Mouse (Mus musculus) heart, postnatal 14 days (tissue): ENCODE data around the gene Ube2s. TPM values are rescaled to one million over a fixed set of nuclear protein-coding genes. Genes with fewer than 3 reads are reported as not detected.
"Not testable (repeated sequence)": the region's sequence is repeated elsewhere in the genome, so short reads cannot be mapped to it uniquely, and the experiment has no call there.

Experiments
- DNase-seq, 2 experiments: peaks; one replicate each; pipeline ENCODE4 v3.0.0; 2021 to 2022
- intact Hi-C: fragments of 180-260 bp; cut with DNase I; formaldehyde crosslinking; loops from one replicate; pipeline ENCODE4 v1.15.1; 2025
- long read RNA-seq, 2 experiments: library from polyadenylated mRNA; stranded (forward); transcript quantifications; one replicate each; pipeline ENCODE4 v2.0.0; 2021
- total RNA-seq, 2 experiments: library from RNA; stranded (reverse); gene quantifications; 2 replicates each; pipeline ENCODE4 v1.2.3; 2021

The Ube2s gene
- 100 to 1,000 TPM in 1 of 2 experiments, 10 to 100 TPM in 1; 97.9 to 112 TPM for total RNA-seq
- long read RNA-seq, experiment 1, transcript Ube2s-201 (4 exons, 1,238 nt), result major isoform, 67 of 70 reads
- long read RNA-seq, experiment 1, partial matches to known transcripts, result 1 of 70 reads
- long read RNA-seq, experiment 1, other reads (novel, unspliced or antisense), result 1 of 70 reads
- long read RNA-seq, experiment 2, transcript Ube2s-201 (4 exons, 1,238 nt), result major isoform, 28 of 28 reads
- long read RNA-seq, experiment 2, partial matches to known transcripts, result 0 of 28 reads
- long read RNA-seq, experiment 2, other reads (novel, unspliced or antisense), result 0 of 28 reads

DNA sequence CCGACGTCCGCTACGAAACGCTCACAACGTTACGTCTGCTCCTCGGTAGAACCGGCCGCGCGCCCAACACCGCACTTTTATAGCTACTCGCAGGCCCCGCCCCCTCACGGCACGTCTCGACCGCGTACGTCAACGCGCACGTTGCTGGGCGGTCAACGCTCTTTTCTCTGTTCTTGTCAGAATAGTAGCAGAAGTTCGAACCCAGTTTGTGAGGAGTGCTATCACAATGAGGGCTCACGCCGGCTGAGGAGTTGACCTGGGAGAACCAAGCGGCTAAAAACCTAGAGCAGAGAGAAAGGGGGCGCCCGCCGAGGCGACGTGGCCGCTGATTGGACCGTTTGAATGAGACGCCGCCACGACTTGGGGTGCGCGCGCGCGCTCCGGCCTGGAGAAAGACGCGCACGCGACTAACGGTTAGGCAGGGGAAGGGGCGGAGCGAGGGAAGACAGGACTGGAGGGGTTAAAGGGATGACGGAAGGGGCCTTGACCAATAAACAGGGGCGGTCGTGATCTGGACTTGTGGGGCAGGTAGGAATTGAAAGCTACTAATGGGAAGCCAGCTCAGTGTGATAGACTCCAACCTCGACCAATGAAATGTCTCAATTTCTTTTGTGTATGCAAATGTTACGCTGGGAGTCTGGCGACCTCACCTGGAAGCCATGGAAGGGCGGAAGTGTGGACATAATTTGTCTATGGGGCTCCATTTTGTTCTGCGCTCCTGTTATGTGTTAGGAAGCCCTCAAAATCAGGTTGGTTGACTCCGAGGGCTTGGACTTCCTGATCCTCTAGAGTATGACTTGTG lies at the start of gene Ube2s:
Gene Ube2s (minus strand): TSS at position 288 of the 802 bp plus-strand sequence.
- peak; percentile 97 to 98 for DNase-seq
- intact Hi-C loops, result loop anchor here (5.0 kb wide), 3 partner anchors 55 to 130 kb away; partner anchors contain the start of gene Nat14

- DNase-seq, intact Hi-C loops: not testable (repeated sequence)
Measured at GRCm38 (mm10) chr7:4860926-4861325, 48.5 kb upstream of the Ube2s start.

- DNase-seq, result no peak
- intact Hi-C loops, result no loop called here
Measured at GRCm38 (mm10) chr7:4859418-4859978, 47.1 kb upstream of the Ube2s start.

GRCm38 (mm10) chr7:4857321-4857720 lies 44.9 kb upstream of the Ube2s start:
- no peak for DNase-seq
- intact Hi-C loops, result no loop called here

GRCm38 (mm10) chr7:4856508-4856907 lies 44.1 kb upstream of the Ube2s start:
- intact Hi-C loops, result no loop called here

DNA sequence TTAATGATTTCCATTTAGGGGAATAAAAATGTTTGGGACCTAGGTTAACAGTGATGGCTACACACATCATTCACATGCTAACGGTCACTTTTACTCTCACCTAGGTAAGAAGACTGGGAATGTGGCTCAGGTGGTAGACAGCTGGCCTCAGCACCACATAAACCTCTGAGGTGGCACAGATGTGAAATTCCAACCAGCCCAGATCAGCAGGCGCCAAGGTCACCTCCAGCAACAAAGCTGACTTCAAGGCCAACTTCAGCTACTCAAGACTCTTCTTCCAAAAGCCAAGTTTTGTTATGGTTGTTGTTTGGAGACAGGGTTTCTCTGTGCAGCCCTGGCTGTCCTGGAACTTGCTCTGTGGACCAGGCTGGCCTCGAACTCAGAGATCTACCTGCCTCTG lies 41.2 kb upstream of the Ube2s start:
- DNase-seq, result no peak
- intact Hi-C loops, result no loop called here

More at GRCm38 (mm10) chr7:4856508-4856907, 44.1 kb upstream of the Ube2s start:
- DNase-seq, result no peak

- DNase-seq, result no peak
- intact Hi-C loops, result no loop called here
Measured at GRCm38 (mm10) chr7:4851315-4851688, 38.9 kb upstream of the Ube2s start.

DNA sequence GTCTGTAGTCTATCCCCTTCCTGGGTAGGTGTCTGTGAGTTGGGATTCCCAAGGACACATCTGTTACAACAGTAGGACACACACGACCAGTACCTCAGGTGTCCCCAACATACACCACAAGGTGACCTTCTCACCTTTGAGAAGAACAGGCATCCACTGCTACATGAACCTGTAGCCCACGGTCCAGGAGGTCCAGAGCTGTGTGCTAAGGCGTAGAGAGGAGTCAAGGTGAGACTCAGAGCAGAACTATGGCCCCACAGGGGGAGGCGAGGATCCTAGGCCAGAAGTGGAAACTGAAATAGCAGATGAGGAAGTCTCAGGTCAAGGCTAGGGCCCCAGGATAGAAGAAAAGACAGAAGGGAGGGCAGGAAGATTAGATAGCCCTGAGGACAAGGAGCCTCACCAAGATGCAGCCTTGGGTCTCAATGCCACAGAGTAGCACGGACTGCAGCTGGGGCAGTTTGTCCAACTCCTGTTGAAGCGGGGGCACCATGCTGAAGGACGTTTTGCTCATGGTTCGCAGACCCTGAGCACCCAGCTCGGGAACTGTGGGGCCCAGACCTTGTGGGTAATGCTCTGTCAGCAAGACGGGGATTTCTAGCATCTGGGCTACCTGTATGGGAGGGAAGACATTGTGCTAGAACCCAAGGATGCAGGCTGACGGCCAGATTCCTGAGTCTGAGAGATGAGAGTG lies 38.4 kb upstream of the Ube2s start:
- no peak for DNase-seq

DNA sequence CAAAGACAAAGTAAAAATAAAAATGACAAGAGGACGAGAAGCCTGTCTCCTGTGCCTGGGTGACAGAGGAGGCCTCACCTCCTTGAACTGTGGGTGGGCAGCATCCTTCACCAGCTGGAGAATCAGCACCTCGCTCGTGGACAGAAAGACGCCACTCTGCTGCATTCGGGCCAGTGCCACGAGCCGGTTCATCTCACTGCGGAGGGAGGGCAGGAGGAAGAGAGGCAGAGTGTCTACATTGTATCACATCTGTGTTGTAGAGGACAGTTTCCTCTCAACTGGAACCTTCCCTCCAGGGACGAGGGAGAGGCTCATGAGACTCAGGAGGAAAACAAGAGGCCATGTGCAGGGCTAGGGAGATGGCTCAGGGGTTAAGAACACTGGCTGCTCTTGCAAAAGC lies 37.0 kb upstream of the Ube2s start:
- DNase-seq, result no peak
- intact Hi-C loops, result no loop called here

More for the DNA sequence above, 38.4 kb upstream of the Ube2s start:
- intact Hi-C loops, result no loop called here

DNA sequence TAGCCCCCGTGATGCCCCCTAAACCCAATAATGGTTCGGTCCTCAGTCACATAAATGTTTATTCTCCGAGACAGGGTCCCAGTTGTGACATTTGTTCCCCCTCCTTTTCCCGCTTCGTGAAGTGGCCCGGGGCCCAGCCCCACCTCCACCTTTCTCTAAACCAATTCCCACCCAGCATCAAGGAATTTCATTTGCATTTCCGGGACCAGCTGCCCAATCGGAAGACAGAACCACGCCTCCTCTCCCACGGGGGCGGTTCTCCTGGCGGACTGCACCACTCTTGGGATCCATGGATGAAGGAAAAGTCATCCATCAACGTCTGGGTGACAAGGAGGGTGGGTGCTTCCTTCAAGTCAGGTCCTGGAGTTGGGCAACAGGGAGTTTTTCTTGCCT lies 32.5 kb upstream of the Ube2s start:
- DNase-seq, result peak in 1 of 2 experiments; percentile 42
- intact Hi-C loops, result no loop called here

DNA sequence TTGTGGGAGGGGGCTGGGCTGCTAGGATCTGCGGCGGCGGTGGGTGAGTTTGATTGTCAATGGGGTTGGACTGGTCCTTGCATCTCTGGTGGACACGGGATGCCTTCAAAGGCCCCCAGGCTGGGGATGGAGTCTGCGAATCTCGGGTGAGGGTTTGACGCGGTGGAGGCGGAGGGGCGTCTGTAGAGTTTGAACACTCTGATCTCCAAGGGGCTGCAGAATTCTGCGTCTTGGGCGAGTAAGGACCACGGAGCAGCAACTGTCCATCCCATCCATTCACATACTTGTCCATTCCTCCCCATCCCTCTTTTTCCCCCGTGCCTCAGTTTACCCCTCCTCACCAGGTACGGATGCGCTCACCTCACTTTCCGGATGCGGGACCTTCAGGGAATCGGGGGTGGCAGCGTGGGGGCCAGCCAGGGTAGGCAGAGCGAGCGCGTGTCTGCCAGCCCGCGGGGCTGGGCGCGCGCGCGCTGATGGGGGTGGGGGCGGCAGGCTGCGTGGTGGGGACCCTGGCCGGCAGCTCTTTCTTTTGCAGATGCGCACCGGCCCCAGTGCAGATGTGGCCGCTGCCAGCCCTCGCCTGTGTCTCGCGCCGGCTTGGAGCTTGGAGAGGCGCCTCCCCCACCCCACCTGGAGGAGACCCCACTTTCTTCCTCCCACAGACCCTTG lies 32.0 kb upstream of the Ube2s start, which contains the start of gene Shisa7:
Gene Shisa7 (minus strand): TSS at position 452 of the 672 bp plus-strand sequence.
- no peak for DNase-seq
- intact Hi-C loops, result no loop called here

- no peak for DNase-seq
- intact Hi-C loops, result no loop called here
Measured at GRCm38 (mm10) chr7:4843604-4844244, 31.3 kb upstream of the Ube2s start.

- intact Hi-C loops, result no loop called here
- DNase-seq, result no peak
Measured at GRCm38 (mm10) chr7:4842634-4843131, 30.3 kb upstream of the Ube2s start.

GRCm38 (mm10) chr7:4842077-4842476 lies 29.7 kb upstream of the Ube2s start:
- no peak for DNase-seq
- intact Hi-C loops, result no loop called here

DNA sequence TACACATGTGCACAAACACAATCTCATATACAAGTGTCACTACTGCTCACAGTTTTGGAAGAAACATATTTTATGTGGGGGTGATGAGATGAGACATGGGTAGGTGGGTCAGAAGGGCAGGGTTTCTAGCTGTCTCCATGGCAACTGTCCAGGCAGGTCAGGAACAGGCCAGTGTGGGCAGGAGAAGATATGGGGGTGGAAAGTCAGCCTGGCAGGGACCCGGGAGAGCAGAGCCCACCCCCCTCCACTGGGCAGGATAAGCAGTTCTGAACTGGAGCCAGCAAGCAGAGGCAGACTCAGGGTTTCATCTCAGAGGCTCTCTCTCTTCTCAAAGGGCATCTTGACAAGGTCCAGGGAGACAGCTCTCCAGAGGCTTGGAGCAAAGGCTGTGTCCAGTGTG lies 25.2 kb upstream of the Ube2s start:
- intact Hi-C loops, result no loop called here
- DNase-seq, result no peak

- intact Hi-C loops, result no loop called here
- peak; percentile 49 to 63 for DNase-seq
Measured at GRCm38 (mm10) chr7:4836351-4836792, 24.0 kb upstream of the Ube2s start.

DNA sequence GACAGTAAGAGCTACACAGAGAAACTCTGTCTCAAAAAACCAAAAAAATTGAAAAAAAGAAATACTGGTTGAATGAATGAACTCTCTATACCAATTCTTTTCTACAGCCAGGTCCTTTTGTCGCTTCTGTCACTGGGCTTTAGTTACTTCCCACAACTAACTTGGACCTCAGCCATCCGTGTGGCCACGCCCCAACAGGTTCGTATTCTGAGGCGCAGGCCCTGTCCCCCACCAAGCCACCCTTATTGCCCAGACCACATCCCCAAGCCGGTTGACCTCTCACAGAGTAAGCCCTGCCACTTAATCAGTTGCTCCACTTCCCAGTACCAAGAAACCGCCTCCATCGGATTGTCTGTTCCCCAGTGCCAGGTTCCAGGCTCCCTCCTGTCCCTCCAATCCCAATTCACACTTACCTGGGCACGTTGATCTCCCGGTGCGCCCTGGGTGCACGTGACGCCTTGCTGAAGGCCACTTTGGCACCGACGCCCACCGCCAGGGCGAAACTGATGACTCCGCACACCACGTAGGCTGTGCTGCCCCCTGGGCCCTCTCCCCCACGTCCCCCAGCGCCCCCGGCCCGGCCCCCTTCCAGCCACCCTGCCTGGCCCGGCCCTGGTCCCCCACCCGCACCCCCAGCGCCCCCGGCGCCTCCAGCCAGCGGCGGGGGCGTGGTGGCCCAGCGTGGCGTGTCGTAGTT lies 23.4 kb upstream of the Ube2s start:
- no peak for DNase-seq
- intact Hi-C loops, result no loop called here

GRCm38 (mm10) chr7:4830476-4830875 lies 18.1 kb upstream of the Ube2s start:
- DNase-seq, result no peak
- intact Hi-C loops, result no loop called here

DNA sequence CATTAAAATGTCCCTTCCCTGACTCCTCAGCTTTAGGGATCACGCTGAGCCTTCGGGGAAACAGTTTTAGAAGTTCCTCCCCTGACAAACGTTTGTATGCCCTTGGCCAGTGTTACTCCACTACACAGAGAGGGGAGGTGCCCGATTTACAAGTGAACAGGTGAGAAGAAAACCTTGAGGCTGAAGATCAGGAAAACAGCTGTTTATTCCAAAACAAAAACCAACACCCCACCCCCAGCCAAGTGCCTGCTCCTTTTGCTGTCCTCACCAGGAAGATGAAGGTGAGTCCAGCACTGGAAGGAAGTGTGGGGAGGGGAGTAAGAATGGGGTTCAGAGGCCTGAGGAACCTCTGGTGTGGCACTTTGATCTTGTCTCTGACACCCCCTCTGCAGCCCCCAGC lies 13.0 kb upstream of the Ube2s start:
- intact Hi-C loops, result no loop called here
- DNase-seq, result no peak
